Mouse (Mus musculus): ENCODE measurements around the gene Rnd3. TPM values are rescaled to one million over a fixed set of nuclear protein-coding genes. Genes with fewer than 3 reads are reported as not detected.

Gene Rnd3
- not detected in 2 replicates for polyA plus RNA-seq (2012; ENCODE audit: insufficient read depth, low replicate concordance)

DNA sequence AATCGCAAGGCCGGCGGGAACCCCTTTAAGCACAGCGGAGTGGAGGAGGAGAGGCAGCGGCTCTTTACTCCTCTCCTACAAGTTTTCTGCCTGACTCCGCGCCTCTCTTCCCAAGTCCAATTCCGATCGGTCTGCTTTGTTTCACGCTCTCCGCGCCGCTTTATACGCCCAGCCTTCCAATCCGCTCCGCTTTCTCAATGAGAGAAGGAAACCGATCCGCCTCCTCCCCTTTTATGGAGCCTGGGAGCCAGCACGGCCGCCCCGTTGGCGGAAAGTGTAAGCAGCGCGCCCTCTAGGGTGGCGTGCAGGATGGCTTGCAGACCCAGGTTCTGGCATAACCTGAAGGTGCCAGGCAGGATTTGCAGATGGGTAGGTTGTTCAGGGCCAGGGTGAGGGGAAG is at the start of gene Rnd3:
Gene Rnd3 (minus strand): TSS at position 137 of the 400 bp plus-strand sequence.
- Histone ChIP-seq H3K4me1 (peaks cover 25% of the 10 kb centered on the region), H3K27me3 (replicated peaks) (peaks cover 38% of the 10 kb centered on the region), H3K36me3 (replicated peaks; ENCODE audit: low read length) (no peaks in the 10 kb centered on the region), H3K4me3 (replicated peaks) (peak within 1 kb of the TSS; percentile 92), H3K9me3 (no peaks in the 10 kb centered on the region)
- TF ChIP-seq FLI1 (IDR thresholded peaks at IDR 0.05; ENCODE audit: low read length) (no peak), GATA1 (IDR thresholded peaks at IDR 0.05; ENCODE audit: borderline replicate concordance, low read length) (no peak)

GRCm38 (mm10) chr2:51192319-51192718 is 43.4 kb upstream of the Rnd3 start:
- Histone ChIP-seq H3K9me3 (no peaks in the 10 kb centered on the region), H3K4me3 (replicated peaks) (no peak overlapping the region), H3K27me3 (replicated peaks) (no peaks in the 10 kb centered on the region), H3K36me3 (replicated peaks; ENCODE audit: low read length) (no peaks in the 10 kb centered on the region), H3K4me1 (no peaks in the 10 kb centered on the region)
- no peak for TF ChIP-seq FLI1 (IDR thresholded peaks at IDR 0.05; ENCODE audit: low read length)
- TF ChIP-seq GATA1 (IDR thresholded peaks at IDR 0.05; ENCODE audit: borderline replicate concordance, low read length) = no peak

GRCm38 (mm10) chr2:51185762-51186161 is 36.9 kb upstream of the Rnd3 start:
- H3K9me3 ChIP-seq = no peaks in the 10 kb centered on the region
- no peak overlapping the region for H3K4me3 ChIP-seq (replicated peaks)
- no peaks in the 10 kb centered on the region for H3K4me1 ChIP-seq
- H3K36me3 ChIP-seq (replicated peaks; ENCODE audit: low read length) = no peaks in the 10 kb centered on the region
- no peak for TF ChIP-seq FLI1 (IDR thresholded peaks at IDR 0.05; ENCODE audit: low read length)
- no peak for TF ChIP-seq GATA1 (IDR thresholded peaks at IDR 0.05; ENCODE audit: borderline replicate concordance, low read length)
- H3K27me3 ChIP-seq (replicated peaks) = no peaks in the 10 kb centered on the region

- TF ChIP-seq FLI1 (IDR thresholded peaks at IDR 0.05; ENCODE audit: low read length) (no peak), GATA1 (IDR thresholded peaks at IDR 0.05; ENCODE audit: borderline replicate concordance, low read length) (no peak)
- H3K4me3 ChIP-seq (replicated peaks) = no peak overlapping the region
- H3K27me3 ChIP-seq (replicated peaks) = no peaks in the 10 kb centered on the region
- H3K9me3 ChIP-seq = no peaks in the 10 kb centered on the region
- no peaks in the 10 kb centered on the region for H3K4me1 ChIP-seq
- H3K36me3 ChIP-seq (replicated peaks; ENCODE audit: low read length) = no peaks in the 10 kb centered on the region
Observed at GRCm38 (mm10) chr2:51182990-51183389, 34.1 kb upstream of the Rnd3 start.

DNA sequence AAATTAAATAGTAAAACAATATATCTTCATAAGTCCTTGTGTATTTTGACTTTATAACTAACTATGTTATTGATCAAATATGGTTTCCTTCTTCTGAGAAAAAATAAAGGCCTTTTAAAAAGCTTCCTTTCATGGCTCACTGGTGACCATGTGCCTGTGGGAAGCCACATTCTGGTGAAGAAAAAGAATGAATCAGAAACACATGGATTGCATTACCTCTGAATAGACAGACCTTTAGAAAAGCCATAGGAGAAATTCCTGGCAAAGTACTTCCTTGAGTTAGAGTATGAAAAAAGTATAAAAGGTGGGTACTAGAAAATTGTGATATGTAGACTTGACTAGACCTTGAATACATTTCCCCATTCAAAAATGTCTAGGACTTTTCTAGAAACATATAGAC is 32.5 kb upstream of the Rnd3 start:
- Histone ChIP-seq H3K36me3 (replicated peaks; ENCODE audit: low read length) (no peaks in the 10 kb centered on the region), H3K27me3 (replicated peaks) (no peaks in the 10 kb centered on the region), H3K4me1 (no peaks in the 10 kb centered on the region), H3K9me3 (no peaks in the 10 kb centered on the region), H3K4me3 (replicated peaks) (no peak overlapping the region)
- TF ChIP-seq FLI1 (IDR thresholded peaks at IDR 0.05; ENCODE audit: low read length) (no peak), GATA1 (IDR thresholded peaks at IDR 0.05; ENCODE audit: borderline replicate concordance, low read length) (no peak)

DNA sequence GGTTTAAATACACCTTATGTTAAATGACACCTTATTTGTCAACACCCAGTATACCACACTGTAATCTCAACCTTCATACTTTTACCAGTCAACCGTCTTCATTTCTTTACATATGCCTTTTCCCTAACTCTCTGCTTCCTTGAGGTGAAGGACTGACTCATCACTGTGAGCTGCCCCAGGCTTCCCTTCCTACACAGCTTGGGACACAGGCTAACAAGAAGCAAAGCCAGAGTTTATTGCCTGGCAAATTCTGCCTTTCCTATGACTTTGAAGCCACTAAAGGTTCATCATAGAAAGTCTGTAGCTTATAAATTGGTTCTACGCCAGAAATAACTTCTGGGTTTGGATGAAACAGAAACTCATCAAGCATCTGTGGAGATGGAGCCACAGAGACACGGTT is 30.2 kb upstream of the Rnd3 start:
- no peak for TF ChIP-seq GATA1 (IDR thresholded peaks at IDR 0.05; ENCODE audit: borderline replicate concordance, low read length)
- no peak for TF ChIP-seq FLI1 (IDR thresholded peaks at IDR 0.05; ENCODE audit: low read length)

GRCm38 (mm10) chr2:51177615-51178014 is 28.7 kb upstream of the Rnd3 start:
- Histone ChIP-seq H3K36me3 (replicated peaks; ENCODE audit: low read length) (no peaks in the 10 kb centered on the region), H3K4me3 (replicated peaks) (no peak overlapping the region), H3K4me1 (no peaks in the 10 kb centered on the region), H3K9me3 (no peaks in the 10 kb centered on the region), H3K27me3 (replicated peaks) (no peaks in the 10 kb centered on the region)
- TF ChIP-seq FLI1 (IDR thresholded peaks at IDR 0.05; ENCODE audit: low read length) = no peak
- no peak for TF ChIP-seq GATA1 (IDR thresholded peaks at IDR 0.05; ENCODE audit: borderline replicate concordance, low read length)

More for the DNA sequence above, 30.2 kb upstream of the Rnd3 start:
- Histone ChIP-seq H3K4me3 (replicated peaks) (no peak overlapping the region), H3K9me3 (no peaks in the 10 kb centered on the region), H3K36me3 (replicated peaks; ENCODE audit: low read length) (no peaks in the 10 kb centered on the region), H3K4me1 (no peaks in the 10 kb centered on the region), H3K27me3 (replicated peaks) (no peaks in the 10 kb centered on the region)

DNA sequence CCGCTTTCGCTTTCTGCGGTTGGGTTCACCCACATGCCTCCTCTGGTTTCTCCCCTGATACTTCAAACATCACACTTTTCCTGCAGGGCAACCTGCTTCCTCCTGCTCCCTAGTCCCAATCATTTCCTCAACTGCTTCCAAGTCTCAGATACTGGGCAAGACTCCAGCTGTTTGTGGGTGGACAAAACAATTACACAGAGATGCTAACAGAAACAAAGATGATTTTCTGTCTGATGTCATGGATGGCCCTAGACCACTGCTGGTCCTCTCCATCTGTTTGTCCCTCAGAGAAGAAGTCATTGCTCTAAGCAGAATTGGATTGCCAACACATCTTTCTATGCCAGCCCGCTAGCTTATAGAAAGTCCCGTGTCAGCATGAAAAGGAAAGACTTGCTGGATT is 26.4 kb upstream of the Rnd3 start:
- H3K36me3 ChIP-seq (replicated peaks; ENCODE audit: low read length) = no peaks in the 10 kb centered on the region
- H3K9me3 ChIP-seq = no peaks in the 10 kb centered on the region
- no peaks in the 10 kb centered on the region for H3K27me3 ChIP-seq (replicated peaks)
- no peak for TF ChIP-seq FLI1 (IDR thresholded peaks at IDR 0.05; ENCODE audit: low read length)
- no peak for TF ChIP-seq GATA1 (IDR thresholded peaks at IDR 0.05; ENCODE audit: borderline replicate concordance, low read length)
- H3K4me1 ChIP-seq = no peaks in the 10 kb centered on the region
- no peak overlapping the region for H3K4me3 ChIP-seq (replicated peaks)

DNA sequence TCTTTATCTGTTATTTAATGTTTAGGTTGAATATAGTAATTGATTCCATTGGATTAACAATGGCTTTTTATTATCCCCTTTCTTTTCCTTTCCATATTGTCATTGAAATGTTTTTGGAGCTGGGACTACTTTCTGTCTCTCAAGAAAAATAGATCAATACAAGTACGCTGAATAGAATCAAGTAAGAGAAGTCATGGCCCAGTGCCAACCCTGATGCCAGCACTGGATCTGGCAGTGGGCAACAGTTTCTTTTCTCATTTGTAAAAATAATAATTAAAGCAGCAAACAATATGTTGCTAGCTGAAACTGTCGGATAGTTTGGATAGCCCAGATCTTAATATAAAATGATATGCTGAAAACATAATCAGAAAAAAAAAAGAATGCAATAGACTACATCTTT is 12.2 kb upstream of the Rnd3 start:
- no peaks in the 10 kb centered on the region for H3K9me3 ChIP-seq
- no peaks in the 10 kb centered on the region for H3K36me3 ChIP-seq (replicated peaks; ENCODE audit: low read length)
- no peak overlapping the region for H3K4me3 ChIP-seq (replicated peaks)
- TF ChIP-seq GATA1 (IDR thresholded peaks at IDR 0.05; ENCODE audit: borderline replicate concordance, low read length) (no peak), FLI1 (IDR thresholded peaks at IDR 0.05; ENCODE audit: low read length) (no peak)
- H3K27me3 ChIP-seq (replicated peaks) = no peaks in the 10 kb centered on the region
- no peaks in the 10 kb centered on the region for H3K4me1 ChIP-seq

GRCm38 (mm10) chr2:51148454-51148853 is 457 bp downstream of the Rnd3 start:
- no peak for TF ChIP-seq GATA1 (IDR thresholded peaks at IDR 0.05; ENCODE audit: borderline replicate concordance, low read length)
- TF ChIP-seq FLI1 (IDR thresholded peaks at IDR 0.05; ENCODE audit: low read length) = no peak
- Histone ChIP-seq H3K9me3 (no peaks in the 10 kb centered on the region), H3K27me3 (replicated peaks) (peaks cover 38% of the 10 kb centered on the region), H3K36me3 (replicated peaks; ENCODE audit: low read length) (no peaks in the 10 kb centered on the region), H3K4me1 (peaks cover 25% of the 10 kb centered on the region), H3K4me3 (replicated peaks) (peak overlapping the region; percentile 92)

DNA sequence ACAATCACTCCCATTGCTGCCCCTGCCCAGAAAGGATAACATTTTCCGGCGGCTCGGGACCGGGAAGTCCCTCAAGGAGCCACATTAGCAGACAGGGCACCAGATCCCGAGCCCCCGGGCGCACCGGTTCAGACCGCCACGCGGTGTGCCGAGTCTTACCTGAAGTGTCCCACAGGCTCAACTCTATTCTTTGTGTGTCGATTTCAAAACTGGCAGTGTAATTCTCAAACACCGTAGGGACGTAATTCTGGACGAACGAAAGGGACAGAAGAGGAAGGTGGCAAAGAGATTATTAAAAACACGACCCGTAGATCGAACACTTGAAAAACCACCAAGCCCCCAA is 875 bp downstream of the Rnd3 start:
- peaks cover 38% of the 10 kb centered on the region for H3K27me3 ChIP-seq (replicated peaks)
- no peaks in the 10 kb centered on the region for H3K36me3 ChIP-seq (replicated peaks; ENCODE audit: low read length)
- peak overlapping the region; percentile 92 for H3K4me3 ChIP-seq (replicated peaks)
- no peak for TF ChIP-seq FLI1 (IDR thresholded peaks at IDR 0.05; ENCODE audit: low read length)
- TF ChIP-seq GATA1 (IDR thresholded peaks at IDR 0.05; ENCODE audit: borderline replicate concordance, low read length) = no peak
- H3K4me1 ChIP-seq = peaks cover 25% of the 10 kb centered on the region
- H3K9me3 ChIP-seq = no peaks in the 10 kb centered on the region
